Comparison of ENCODE assay signal across 8 mouse cellular contexts in genomic region chr11:106216730-106217490, GRCm38 (mm10). TPM values are rescaled to one million over a fixed set of nuclear protein-coding genes. Genes with fewer than 3 reads are reported as not detected.
DNase-seq lines count a peak whose midpoint lies in the region; ATAC-seq and TF ChIP-seq lines count a peak whose summit lies in the region.

Gene Ddx42 (plus strand): TSS chr11:106216926.

- peak; percentile 96 for ATAC-seq in forebrain, embryonic 15.5 days (replicated peaks)
- peak; percentile 76 for ATAC-seq in neutrophil, adult 5-6 weeks (ENCODE audit: extremely low read depth, insufficient number of reproducible peaks, low FRiP score, poor library complexity, severe bottlenecking)

- peak within 1 kb of the TSS; percentile 64 for H3K4me2 ChIP-seq in forebrain, embryonic 15.5 days (replicated peaks)

- peak within 1 kb of the TSS; percentile 75 to 89 for H3K4me3 ChIP-seq in ES-E14 (ENCODE audit: insufficient read depth in 1 of 2, low read depth in 1 of 2, low read length in 2 of 2, poor library complexity in 1 of 2, severe bottlenecking in 1 of 2)
- peak within 1 kb of the TSS; percentile 78 for H3K4me3 ChIP-seq in forebrain, embryonic 15.5 days
- H3K4me3 ChIP-seq in lung, adult 2 months (replicated peaks; ENCODE audit: extremely low read depth, low read depth, low read length), result peak within 1 kb of the TSS; percentile 93

- intact Hi-C loops in heart, postnatal 25 days (cut with DNase I), result loop anchor here (2.0 kb wide), 1 partner anchor 56 kb away; the partner anchor contains the start of gene Smarcd2

- WGBS in forebrain, embryonic 15.5 days, result under 1% methylated on average over 70 of the region's 70 CpGs
- WGBS in lung, adult 2 months, result under 1% methylated on average over 70 of the region's 70 CpGs

- H3K4me1 ChIP-seq in ES-E14 (ENCODE audit: control insufficient read depth in 2 of 2, insufficient read depth in 2 of 2, low read length in 2 of 2, poor library complexity in 1 of 2), result peaks cover 2 to 5% of the 10 kb centered on the region in 2 experiments; a peak in 3 of 4 replicates
- H3K4me1 ChIP-seq in forebrain, embryonic 15.5 days, result peaks cover 43% of the 10 kb centered on the region
- H3K4me1 ChIP-seq in lung, adult 2 months (ENCODE audit: control insufficient read depth, insufficient read depth, low read length), result peaks cover 5% of the 10 kb centered on the region

- in situ Hi-C loops in ES-E14 (cut with MboI; ENCODE audit: low sequenced_read_pairs in 2 of 2, unreplicated experiment in 2 of 2), result no loop called here

- no peak for TF ChIP-seq CTCF in lung, adult 2 months (IDR thresholded peaks at IDR 0.05; ENCODE audit: insufficient read depth, low read length)

- peak; percentile 92 for DNase-seq in ES-E14 (ENCODE audit: low read depth, low spot score)
- peak; percentile 95 for DNase-seq in cerebellum, adult 11-12 months
- DNase-seq in heart, postnatal 25 days (ENCODE audit: low spot score), result peak; percentile 84
- peak; percentile 92 to 94 for DNase-seq in layer of hippocampus, adult 18-20 months (ENCODE audit: low spot score in 2 of 2)
- peak; percentile 87 for DNase-seq in lung, adult 2 months
- DNase-seq in thymus, adult 18-20 months, result peak; percentile 81 to 86

- H3K9ac ChIP-seq in ES-E14 (ENCODE audit: insufficient read depth, low read depth, low read length, poor library complexity, severe bottlenecking), result peak within 1 kb of the TSS; percentile 96
- H3K9ac ChIP-seq in forebrain, embryonic 15.5 days (replicated peaks), result peak within 1 kb of the TSS; percentile 96

- H3K27me3 ChIP-seq in forebrain, embryonic 15.5 days, result no peaks in the 10 kb centered on the region

- H3K9me3 ChIP-seq in ES-E14 (ENCODE audit: control insufficient read depth, insufficient read depth, low read depth, low read length), result no peaks in the 10 kb centered on the region
- no peaks in the 10 kb centered on the region for H3K9me3 ChIP-seq in forebrain, embryonic 15.5 days

- H3K27ac ChIP-seq in ES-E14 (ENCODE audit: insufficient read depth, low read depth, low read length, poor library complexity, severe bottlenecking), result peak within 1 kb of the TSS; percentile 90
- peak within 1 kb of the TSS; percentile 98 for H3K27ac ChIP-seq in forebrain, embryonic 15.5 days (replicated peaks)

- H3K36me3 ChIP-seq in ES-E14 (ENCODE audit: control insufficient read depth, insufficient read depth, low read length, poor library complexity, severe bottlenecking), result peaks cover 4% of the 10 kb centered on the region; the same call in 1 of the 2 replicates
- peaks cover 11% of the 10 kb centered on the region for H3K36me3 ChIP-seq in forebrain, embryonic 15.5 days

- peak; percentile 66; the same call in 1 of the 2 replicates for TF ChIP-seq POLR2A in lung, adult 2 months (IDR thresholded peaks at IDR 0.05; ENCODE audit: borderline replicate concordance, extremely low read depth, low read depth, low read length)

TF ChIP-seq in ES-E14, 5 proteins besides CTCF, POLR2A, EP300 and RAD21:
- TF ChIP-seq ZC3H11A (IDR thresholded peaks at IDR 0.05; ENCODE audit: borderline replicate concordance, low read depth, low read length) (no peak), ZNF384 (IDR thresholded peaks at IDR 0.05; ENCODE audit: low read depth, low read length) (no peak)

RNA-seq across cellular contexts. Expression of gene Ddx42, which starts in this region (rescaled TPM):
- 48.2 and 64.3 TPM in 2 replicates for total RNA-seq in ES-E14 (2012; rRNA removed)
- polyA plus RNA-seq in forebrain, embryonic 15.5 days (2015; fragmentation: Nextera tagmentation; extraction: Ambion mirVana), result 102 and 103 TPM in 2 replicates
- total RNA-seq in heart, postnatal 25 days (2021), result 10 to 100 TPM; 24.5 to 25.7 TPM
- total RNA-seq in layer of hippocampus, adult 18-20 months (2021), result 10 to 100 TPM; 65.8 to 68.2 TPM
- 8.8 and 13.3 TPM in 2 replicates for polyA plus RNA-seq in lung, adult 2 months (2012; rRNA removed)
- total RNA-seq in neutrophil, adult 5-6 weeks (2017), result 106 and 126 TPM in 2 replicates

Comparison
In these comparisons a context has a peak if more than half of its experiments do, and no peak if none do; other contexts are left out.
1. Peak in every context shown above with its lines: DNase-seq, ATAC-seq, H3K4me3 ChIP-seq and H3K27ac ChIP-seq.